ENCODE assay signal across 8 mouse cellular contexts in genomic region chr5:148929116-148929449, GRCm38 (mm10). TPM values are rescaled to one million over a fixed set of nuclear protein-coding genes. Genes with fewer than 3 reads are reported as not detected.
A peak's percentile ranks its signal among the peaks of the same experiment; 100 is the strongest.
DNase-seq lines count a peak whose midpoint lies in the region; ATAC-seq and TF ChIP-seq lines count a peak whose summit lies in the region.

Gene Katnal1, minus strand, starts transcription at chr5:148929320.

- TF ChIP-seq POLR2A in kidney, adult 2 months (IDR thresholded peaks at IDR 0.05; ENCODE audit: low read depth, low read length): no peak
- no peak for TF ChIP-seq POLR2A in brain, embryonic 14.5 days (IDR thresholded peaks at IDR 0.05; ENCODE audit: borderline replicate concordance, extremely low read depth, insufficient read depth, insufficient read length, poor library complexity, severe bottlenecking)

- 0 out of 2 replicates have a peak, but pooled peaks cover 2% of the 10 kb centered on the region for H3K9me3 ChIP-seq in heart, embryonic 16.5 days (replicated peaks; ENCODE audit: control insufficient read depth, low read length)
- no peaks in the 10 kb centered on the region for H3K9me3 ChIP-seq in limb, embryonic 15.5 days

- no peaks in the 10 kb centered on the region for H3K27me3 ChIP-seq in kidney, adult 2 months (replicated peaks; ENCODE audit: control insufficient read depth, insufficient read depth, low read length)
- H3K27me3 ChIP-seq in heart, embryonic 16.5 days (ENCODE audit: control insufficient read depth, insufficient read depth, low read length): no peaks in the 10 kb centered on the region
- H3K27me3 ChIP-seq in limb, embryonic 15.5 days: no peaks in the 10 kb centered on the region

- H3K27ac ChIP-seq in kidney, adult 2 months (ENCODE audit: insufficient read depth, low read depth, low read length): peak within 1 kb of the TSS; percentile 84
- peak within 1 kb of the TSS; percentile 92 for H3K27ac ChIP-seq in heart, embryonic 16.5 days (ENCODE audit: low read length)
- peak within 1 kb of the TSS; percentile 95 for H3K27ac ChIP-seq in limb, embryonic 15.5 days

- peak within 1 kb of the TSS; percentile 84 for H3K4me3 ChIP-seq in kidney, adult 2 months (ENCODE audit: insufficient read depth, low read depth, low read length)
- H3K4me3 ChIP-seq in heart, embryonic 16.5 days (ENCODE audit: low read length): peak within 1 kb of the TSS; percentile 76
- peak within 1 kb of the TSS; percentile 88 for H3K4me3 ChIP-seq in limb, embryonic 15.5 days

- H3K36me3 ChIP-seq in kidney, adult 2 months (ENCODE audit: control insufficient read depth, insufficient read depth, low read length): no peaks in the 10 kb centered on the region
- no peaks in the 10 kb centered on the region for H3K36me3 ChIP-seq in heart, embryonic 16.5 days (ENCODE audit: control insufficient read depth, insufficient read depth)
- peaks cover 15% of the 10 kb centered on the region; the same call in 1 of the 2 replicates for H3K36me3 ChIP-seq in limb, embryonic 15.5 days

- ATAC-seq in heart, embryonic 16.5 days (replicated peaks; ENCODE audit: extremely low read depth, insufficient read depth, low FRiP score): no peak; the same call in 1 of the 2 replicates
- ATAC-seq in limb, embryonic 15.5 days (ENCODE audit: insufficient number of reproducible peaks, low FRiP score, low TSS enrichment, low read depth): no peak

- WGBS in kidney, adult 2 months: under 1% methylated on average over 16 of the region's 16 CpGs
- under 1% methylated on average over 16 of the region's 16 CpGs for WGBS in heart, embryonic 16.5 days
- under 1% methylated on average over 16 of the region's 16 CpGs for WGBS in limb, embryonic 15.5 days

- H3K4me1 ChIP-seq in kidney, adult 2 months (ENCODE audit: control insufficient read depth, insufficient read depth, low read length): peaks cover 17% of the 10 kb centered on the region; the same call in 1 of the 2 replicates
- H3K4me1 ChIP-seq in heart, embryonic 16.5 days (ENCODE audit: control insufficient read depth, insufficient read depth, low read length): peaks cover 10% of the 10 kb centered on the region
- peaks cover 7% of the 10 kb centered on the region for H3K4me1 ChIP-seq in limb, embryonic 15.5 days

- no peak for TF ChIP-seq CTCF in kidney, adult 2 months (conservative IDR thresholded peaks at IDR 0.05; ENCODE audit: insufficient read depth, insufficient read length, low read depth, low read length)
- no peak for TF ChIP-seq CTCF in brain, embryonic 14.5 days (IDR thresholded peaks at IDR 0.05; ENCODE audit: borderline replicate concordance, extremely low read depth, insufficient read depth, insufficient read length)

- peak within 1 kb of the TSS; percentile 87 for H3K4me2 ChIP-seq in heart, embryonic 16.5 days (ENCODE audit: low read depth, low read length)
- H3K4me2 ChIP-seq in limb, embryonic 15.5 days: peak within 1 kb of the TSS; percentile 80

- peak within 1 kb of the TSS; percentile 91 for H3K9ac ChIP-seq in heart, embryonic 16.5 days (ENCODE audit: low read length)
- H3K9ac ChIP-seq in limb, embryonic 15.5 days: peak within 1 kb of the TSS; percentile 86

- DNase-seq in kidney, adult 2 months: no peak
- DNase-seq in kidney, postnatal 10 days: no peak
- DNase-seq in brain, embryonic 14.5 days (ENCODE audit: low read depth): no peak
- DNase-seq in ovary, adult 18-20 months (ENCODE audit: low spot score): no peak
- DNase-seq in adrenal gland, postnatal 25 days: no peak
- DNase-seq in embryo, embryonic 9.5 days (ENCODE audit: extremely low spot score): no peak

RNA-seq across cellular contexts. Expression of gene Katnal1, which starts in this region (rescaled TPM):
- polyA plus RNA-seq in kidney, adult 2 months (2012; rRNA removed): 6.6 and 7.5 TPM in 2 replicates
- 21.4 and 27.0 TPM in 2 replicates for polyA plus RNA-seq in brain, embryonic 14.5 days (2012; rRNA removed)
- 12.4 and 12.7 TPM in 2 replicates for polyA plus RNA-seq in heart, embryonic 16.5 days (2015; fragmentation: Nextera tagmentation; extraction: Ambion mirVana)
- 12.9 and 13.4 TPM in 2 replicates for polyA plus RNA-seq in limb, embryonic 15.5 days (2015; fragmentation: Nextera tagmentation; extraction: Ambion mirVana)
- total RNA-seq in adrenal gland, postnatal 25 days (2021): 7.4 and 8.1 TPM in 2 replicates
